Mouse (Mus musculus): Measurements from ENCODE around the gene Tspan4.
A peak's percentile ranks its signal among the peaks of the same experiment; 100 is the strongest.

Tspan4 gene

GRCm38 (mm10) chr7:141462333-141462821 is 12.7 kb upstream of the Tspan4 start:
- Histone ChIP-seq H3K4me1 (replicated peaks; ENCODE audit: low read depth, low read length) (peaks cover 90% of the 10 kb centered on the region), H3K27me3 (ENCODE audit: insufficient read depth, low read length) (peaks cover 73% of the 10 kb centered on the region), H3K4me3 (replicated peaks; ENCODE audit: low read length) (peak overlapping the region; percentile 76), H3K36me3 (ENCODE audit: insufficient read depth, low read length) (peaks cover 12% of the 10 kb centered on the region), H3K9me3 (ENCODE audit: low read length) (no peaks in the 10 kb centered on the region)
- TF ChIP-seq NANOG (IDR thresholded peaks at IDR 0.05; ENCODE audit: borderline replicate concordance, low read length) (no peak), POU5F1 (IDR thresholded peaks at IDR 0.05; ENCODE audit: borderline replicate concordance, low read length) (no peak), CTCF (conservative IDR thresholded peaks at IDR 0.05; ENCODE audit: low read length) (no peak)

GRCm38 (mm10) chr7:141463824-141464602 is 11.0 kb upstream of the Tspan4 start:
- Histone ChIP-seq H3K4me1 (replicated peaks; ENCODE audit: low read depth, low read length) (peaks cover 90% of the 10 kb centered on the region), H3K27me3 (ENCODE audit: insufficient read depth, low read length) (peaks cover 68% of the 10 kb centered on the region), H3K36me3 (ENCODE audit: insufficient read depth, low read length) (peaks cover 2% of the 10 kb centered on the region), H3K4me3 (replicated peaks; ENCODE audit: low read length) (peak overlapping the region; percentile 72), H3K9me3 (ENCODE audit: low read length) (no peaks in the 10 kb centered on the region)
- no peak for TF ChIP-seq CTCF (conservative IDR thresholded peaks at IDR 0.05; ENCODE audit: low read length)
- TF ChIP-seq NANOG (IDR thresholded peaks at IDR 0.05; ENCODE audit: borderline replicate concordance, low read length), result no peak
- TF ChIP-seq POU5F1 (IDR thresholded peaks at IDR 0.05; ENCODE audit: borderline replicate concordance, low read length), result no peak

- TF ChIP-seq CTCF (conservative IDR thresholded peaks at IDR 0.05; ENCODE audit: low read length), result no peak
- TF ChIP-seq POU5F1 (IDR thresholded peaks at IDR 0.05; ENCODE audit: borderline replicate concordance, low read length), result no peak
- TF ChIP-seq NANOG (IDR thresholded peaks at IDR 0.05; ENCODE audit: borderline replicate concordance, low read length), result no peak
- Histone ChIP-seq H3K4me3 (replicated peaks; ENCODE audit: low read length) (peak overlapping the region; percentile 72), H3K27me3 (ENCODE audit: insufficient read depth, low read length) (peaks cover 66% of the 10 kb centered on the region), H3K4me1 (replicated peaks; ENCODE audit: low read depth, low read length) (peaks cover 90% of the 10 kb centered on the region), H3K9me3 (ENCODE audit: low read length) (no peaks in the 10 kb centered on the region), H3K36me3 (ENCODE audit: insufficient read depth, low read length) (peaks cover 8% of the 10 kb centered on the region)
These were observed 10.3 kb upstream of the Tspan4 start for GRCm38 (mm10) chr7:141464603-141465201.

GRCm38 (mm10) chr7:141465388-141466044 is 9.5 kb upstream of the Tspan4 start:
- peaks cover 90% of the 10 kb centered on the region for H3K4me1 ChIP-seq (replicated peaks; ENCODE audit: low read depth, low read length)
- TF ChIP-seq CTCF (conservative IDR thresholded peaks at IDR 0.05; ENCODE audit: low read length), result no peak
- TF ChIP-seq NANOG (IDR thresholded peaks at IDR 0.05; ENCODE audit: borderline replicate concordance, low read length), result no peak
- no peak for TF ChIP-seq POU5F1 (IDR thresholded peaks at IDR 0.05; ENCODE audit: borderline replicate concordance, low read length)
- H3K9me3 ChIP-seq (ENCODE audit: low read length), result no peaks in the 10 kb centered on the region
- H3K36me3 ChIP-seq (ENCODE audit: insufficient read depth, low read length), result peaks cover 16% of the 10 kb centered on the region
- peaks cover 59% of the 10 kb centered on the region for H3K27me3 ChIP-seq (ENCODE audit: insufficient read depth, low read length)
- H3K4me3 ChIP-seq (replicated peaks; ENCODE audit: low read length), result peak overlapping the region; percentile 72; the same call in 1 of the 2 replicates

- TF ChIP-seq NANOG (IDR thresholded peaks at IDR 0.05; ENCODE audit: borderline replicate concordance, low read length) (no peak), CTCF (conservative IDR thresholded peaks at IDR 0.05; ENCODE audit: low read length) (no peak), POU5F1 (IDR thresholded peaks at IDR 0.05; ENCODE audit: borderline replicate concordance, low read length) (no peak)
- peaks cover 21% of the 10 kb centered on the region for H3K36me3 ChIP-seq (ENCODE audit: insufficient read depth, low read length)
- H3K4me1 ChIP-seq (replicated peaks; ENCODE audit: low read depth, low read length), result peaks cover 90% of the 10 kb centered on the region
- no peaks in the 10 kb centered on the region for H3K9me3 ChIP-seq (ENCODE audit: low read length)
- no peak overlapping the region for H3K4me3 ChIP-seq (replicated peaks; ENCODE audit: low read length)
- H3K27me3 ChIP-seq (ENCODE audit: insufficient read depth, low read length), result peaks cover 54% of the 10 kb centered on the region
These were observed 9.0 kb upstream of the Tspan4 start for GRCm38 (mm10) chr7:141466045-141466394.

GRCm38 (mm10) chr7:141466607-141467148 is 8.4 kb upstream of the Tspan4 start:
- no peaks in the 10 kb centered on the region for H3K9me3 ChIP-seq (ENCODE audit: low read length)
- H3K4me1 ChIP-seq (replicated peaks; ENCODE audit: low read depth, low read length), result peaks cover 91% of the 10 kb centered on the region
- TF ChIP-seq CTCF (conservative IDR thresholded peaks at IDR 0.05; ENCODE audit: low read length) (no peak), NANOG (IDR thresholded peaks at IDR 0.05; ENCODE audit: borderline replicate concordance, low read length) (no peak), POU5F1 (IDR thresholded peaks at IDR 0.05; ENCODE audit: borderline replicate concordance, low read length) (no peak)
- H3K4me3 ChIP-seq (replicated peaks; ENCODE audit: low read length), result peak overlapping the region; percentile 93
- H3K27me3 ChIP-seq (ENCODE audit: insufficient read depth, low read length), result peaks cover 47% of the 10 kb centered on the region
- peaks cover 27% of the 10 kb centered on the region for H3K36me3 ChIP-seq (ENCODE audit: insufficient read depth, low read length)

GRCm38 (mm10) chr7:141467230-141468030 is 7.6 kb upstream of the Tspan4 start, which contains the start of gene Cd151:
Gene Cd151, plus strand, starts transcription at chr7:141467392.
- H3K4me1 ChIP-seq (replicated peaks; ENCODE audit: low read depth, low read length), result peaks cover 91% of the 10 kb centered on the region
- H3K36me3 ChIP-seq (ENCODE audit: insufficient read depth, low read length), result peaks cover 34% of the 10 kb centered on the region
- H3K9me3 ChIP-seq (ENCODE audit: low read length), result no peaks in the 10 kb centered on the region
- peak within 1 kb of the TSS; percentile 93 for H3K4me3 ChIP-seq (replicated peaks; ENCODE audit: low read length)
- H3K27me3 ChIP-seq (ENCODE audit: insufficient read depth, low read length), result peaks cover 41% of the 10 kb centered on the region
- TF ChIP-seq NANOG (IDR thresholded peaks at IDR 0.05; ENCODE audit: borderline replicate concordance, low read length), result no peak

All from E14TG2a.4 (cell line).